Mouse (Mus musculus) testis, adult 2 months (tissue): ENCODE measurements around the gene Brms1. TPM values are rescaled to one million over a fixed set of nuclear protein-coding genes. Genes with fewer than 3 reads are reported as not detected.

ENCODE experiments used
- H3K27ac ChIP-seq: fragments of 200-500 bp; 2 replicates; pipeline ENCODE4 v1.5.1; 2012; ENCODE audit warnings: low read depth, low read length; ENCODE audit not compliant: control insufficient read depth, insufficient read depth
- H3K27me3 ChIP-seq: fragments of 200-500 bp; 2 replicates; pipeline ENCODE4 v1.6.1; 2012; ENCODE audit warnings: mild to moderate bottlenecking, low read length, moderate library complexity; ENCODE audit not compliant: control insufficient read depth, insufficient read depth
- H3K36me3 ChIP-seq: fragments of 200-500 bp; 2 replicates; pipeline ENCODE4 v1.6.1; 2012; ENCODE audit warnings: mild to moderate bottlenecking, low read length; ENCODE audit not compliant: control insufficient read depth, insufficient read depth
- H3K4me1 ChIP-seq: fragments of 200-500 bp; 2 replicates; pipeline ENCODE4 v1.6.1; 2012; ENCODE audit warnings: low read length; ENCODE audit not compliant: control insufficient read depth, insufficient read depth
- H3K4me3 ChIP-seq: fragments of 200-500 bp; 2 replicates; pipeline ENCODE4 v1.5.1; 2012; ENCODE audit warnings: low read depth, mild to moderate bottlenecking, low read length, moderate library complexity, mixed read lengths; ENCODE audit not compliant: control insufficient read depth
- CTCF ChIP-seq: fragments of 200-500 bp; IDR thresholded peaks from 2 replicates; pipeline ENCODE4 v1.5.1; 2012; ENCODE audit warnings: low read depth, mild to moderate bottlenecking, inconsistent platforms, low read length, moderate library complexity; ENCODE audit not compliant: control insufficient read depth, insufficient read depth, insufficient replicate concordance
- POLR2A ChIP-seq: fragments of 200-500 bp; IDR thresholded peaks from 2 replicates; pipeline ENCODE4 v1.6.1; 2012; ENCODE audit warnings: low read depth, mild to moderate bottlenecking, inconsistent platforms, low read length, moderate library complexity; ENCODE audit not compliant: control insufficient read depth
- polyA plus RNA-seq: library from polyadenylated mRNA; depleted of rRNA; stranded (reverse); fragments of >200 nt; gene quantifications from 2 replicates; pipeline ENCODE4 v1.2.3, GENCODE M21; 2012

Gene Brms1
- polyA plus RNA-seq, 1 experiment: 216 TPM

GRCm38 (mm10) chr19:5023621-5024479 is 17.3 kb upstream of the Brms1 start, which contains the start of gene Slc29a2:
Slc29a2 (plus strand) TSS chr19:5023860.
- Histone ChIP-seq H3K4me1 (peaks cover 10% of the 10 kb centered on the region), H3K27ac (no peak within 1 kb of the TSS), H3K36me3 (no peaks in the 10 kb centered on the region), H3K27me3 (no peaks in the 10 kb centered on the region), H3K4me3 (peak within 1 kb of the TSS; percentile 86)
- TF ChIP-seq POLR2A: peak; percentile 43
- TF ChIP-seq CTCF: no peak

GRCm38 (mm10) chr19:5026111-5026510 is 15.0 kb upstream of the Brms1 start:
- H3K36me3 ChIP-seq: no peaks in the 10 kb centered on the region

DNA sequence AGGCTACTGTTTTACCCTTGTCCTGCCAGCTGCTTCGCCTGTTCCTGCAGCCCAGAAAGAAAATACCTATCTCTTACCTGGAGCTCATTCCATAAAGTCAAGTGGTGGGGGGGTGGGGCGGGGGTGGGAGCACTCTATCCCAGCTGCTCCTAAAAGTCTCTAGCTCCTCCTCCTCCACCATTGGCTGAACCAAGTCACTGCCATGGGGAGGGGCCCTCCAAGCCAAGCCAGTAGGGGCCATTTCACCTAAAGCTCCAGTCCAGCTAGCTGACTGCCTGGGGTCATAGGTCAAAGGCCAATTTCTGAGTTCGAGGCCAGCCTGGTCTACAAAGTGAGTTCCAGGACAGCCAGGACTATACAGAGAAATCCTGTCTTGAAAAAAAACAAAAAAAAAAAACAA is 8.5 kb upstream of the Brms1 start:
- Histone ChIP-seq H3K36me3 (no peaks in the 10 kb centered on the region), H3K27ac (no peak overlapping the region), H3K27me3 (no peaks in the 10 kb centered on the region), H3K4me1 (no peaks in the 10 kb centered on the region), H3K4me3 (no peak overlapping the region)
- TF ChIP-seq POLR2A (no peak), CTCF (no peak)

More at GRCm38 (mm10) chr19:5026111-5026510, 15.0 kb upstream of the Brms1 start:
- Histone ChIP-seq H3K27ac (no peak overlapping the region), H3K4me3 (no peak overlapping the region), H3K4me1 (peaks cover 10% of the 10 kb centered on the region), H3K27me3 (no peaks in the 10 kb centered on the region)
- TF ChIP-seq POLR2A: no peak
- no peak for TF ChIP-seq CTCF

GRCm38 (mm10) chr19:5036577-5036976 is 4.6 kb upstream of the Brms1 start:
- H3K27ac ChIP-seq: no peak overlapping the region
- no peaks in the 10 kb centered on the region for H3K27me3 ChIP-seq
- H3K4me1 ChIP-seq: peaks cover 14% of the 10 kb centered on the region
- H3K36me3 ChIP-seq: no peaks in the 10 kb centered on the region
- H3K4me3 ChIP-seq: no peak overlapping the region
- TF ChIP-seq POLR2A (no peak), CTCF (no peak)

DNA sequence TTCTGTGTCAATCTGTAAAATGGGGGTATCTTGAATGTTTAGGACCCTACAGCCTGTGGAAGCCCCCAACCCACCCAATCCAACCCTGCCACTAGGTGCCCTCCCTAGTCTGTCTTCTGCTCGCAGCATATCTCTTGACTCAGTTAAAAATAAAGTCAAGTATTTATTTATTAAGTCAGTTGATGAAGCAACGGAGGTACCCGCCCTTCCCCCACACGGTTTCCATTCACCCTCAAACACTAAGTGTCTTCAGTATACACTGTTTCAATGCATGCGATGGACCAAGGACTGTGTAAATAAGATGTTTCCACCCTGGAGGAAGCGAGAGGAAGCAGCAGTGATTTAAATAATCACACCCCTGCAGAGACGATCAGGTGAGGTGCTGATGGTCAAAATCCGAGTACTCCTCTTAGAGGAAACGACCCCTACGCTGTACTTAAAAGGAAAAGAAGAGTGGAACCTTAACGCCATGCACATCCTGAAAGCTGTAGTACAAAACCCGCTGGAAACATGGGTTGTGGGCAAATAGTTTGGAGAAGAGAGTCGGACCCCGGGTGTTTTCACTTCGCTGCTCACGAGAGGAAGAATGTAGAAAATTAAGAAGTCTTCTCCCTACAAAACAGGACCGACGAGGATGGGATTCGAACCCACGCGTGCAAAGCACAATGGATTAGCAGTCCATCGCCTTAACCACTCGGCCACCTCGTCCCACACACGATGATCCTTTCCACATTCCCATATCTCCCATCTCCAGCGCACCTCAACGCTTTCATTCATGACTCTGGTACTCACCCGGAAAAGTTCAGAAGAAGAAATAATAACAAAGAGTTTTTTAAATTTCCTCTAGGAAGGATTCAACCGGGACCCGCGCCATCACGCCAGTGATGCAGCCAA is 3.2 kb upstream of the Brms1 start:
- TF ChIP-seq POLR2A (no peak), CTCF (no peak)
- H3K27me3 ChIP-seq: no peaks in the 10 kb centered on the region
- no peaks in the 10 kb centered on the region for H3K36me3 ChIP-seq
- peaks cover 14% of the 10 kb centered on the region for H3K4me1 ChIP-seq
- H3K4me3 ChIP-seq: peak overlapping the region; percentile 87
- no peak overlapping the region for H3K27ac ChIP-seq

DNA sequence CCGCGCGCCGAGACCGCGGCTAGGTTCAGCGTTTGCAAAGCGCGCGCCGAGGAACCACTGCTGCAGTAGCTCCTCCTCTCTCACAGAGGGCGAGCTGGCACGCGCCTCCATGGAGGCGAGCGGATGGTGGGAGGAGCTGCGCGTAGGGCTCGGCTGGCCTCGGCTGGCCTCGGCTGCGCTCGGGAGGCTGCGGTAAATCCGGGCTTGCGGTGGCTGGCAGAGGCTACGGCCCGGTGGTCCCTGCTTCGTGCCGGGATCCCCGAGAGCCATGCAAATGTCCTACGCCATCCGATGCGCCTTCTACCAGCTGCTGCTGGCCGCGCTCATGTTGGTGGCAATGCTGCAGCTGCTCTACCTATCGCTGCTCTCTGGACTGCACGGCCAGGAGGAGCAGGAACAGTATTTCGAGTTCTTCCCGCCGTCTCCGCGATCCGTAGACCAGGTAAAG is 2.4 kb upstream of the Brms1 start, which contains the start of the genes B4gat1 and AC124502.3:
B4gat1 (plus strand) TSS at position 118 of the 448 bp plus-strand sequence.
AC124502.3 (plus strand) TSS at position 183 of the 448 bp plus-strand sequence.
- peak within 1 kb of the TSS; percentile 87 for H3K4me3 ChIP-seq
- no peaks in the 10 kb centered on the region for H3K27me3 ChIP-seq
- no peak within 1 kb of the TSS; the same call in 1 of the 2 replicates for H3K27ac ChIP-seq
- H3K4me1 ChIP-seq: peaks cover 14% of the 10 kb centered on the region
- TF ChIP-seq POLR2A (peak; percentile 23; the same call in 1 of the 2 replicates), CTCF (no peak; the same call in 1 of the 2 replicates)
- H3K36me3 ChIP-seq: no peaks in the 10 kb centered on the region
